22 mouse cellular contexts compared by ENCODE assay signal in genomic region chr13:94077136-94078018, GRCm38 (mm10). TPM values are rescaled to one million over a fixed set of nuclear protein-coding genes. Genes with fewer than 3 reads are reported as not detected.
DNase-seq lines count a peak whose midpoint lies in the region; ATAC-seq and TF ChIP-seq lines count a peak whose summit lies in the region.
"Had no signal": no experiment of that assay in that cellular context is flagged by ENCODE, and none has a peak within 500 bp of the region (broad histone marks: within the 10 kb centered on the region; RNA-seq: fewer than 3 reads in every experiment).

No protein-coding gene starts in this region.

- no peak overlapping the region for H3K4me2 ChIP-seq in midbrain, embryonic 13.5 days (replicated peaks)
- H3K4me2 ChIP-seq: embryonic facial prominence, embryonic 12.5 days; forebrain, embryonic 13.5 days; hindbrain, embryonic 13.5 days; intestine, embryonic 15.5 days; limb, embryonic 15.5 days; liver, embryonic 15.5 days; stomach, embryonic 15.5 days had no signal

- WGBS in kidney, adult 2 months: 40% methylated on average over 14 of the region's 14 CpGs
- WGBS in midbrain, embryonic 13.5 days: 42% methylated on average over 14 of the region's 14 CpGs

- peak; percentile 62; the same call in 1 of the 2 replicates for ATAC-seq in midbrain, embryonic 13.5 days
- ATAC-seq: forebrain, embryonic 13.5 days; intestine, embryonic 15.5 days had no signal

- H3K27ac ChIP-seq in kidney, adult 2 months (ENCODE audit: insufficient read depth, low read depth, low read length): no peak overlapping the region
- H3K27ac ChIP-seq in midbrain, embryonic 13.5 days: no peak overlapping the region
- H3K27ac ChIP-seq: embryonic facial prominence, embryonic 12.5 days; forebrain, embryonic 13.5 days; hindbrain, embryonic 13.5 days; intestine, embryonic 15.5 days; limb, embryonic 15.5 days; liver, embryonic 15.5 days; stomach, embryonic 15.5 days had no signal

- no peaks in the 10 kb centered on the region for H3K27me3 ChIP-seq in kidney, adult 2 months (replicated peaks; ENCODE audit: control insufficient read depth, insufficient read depth, low read length)
- H3K27me3 ChIP-seq in midbrain, embryonic 13.5 days: peaks cover 36% of the 10 kb centered on the region
- H3K27me3 ChIP-seq: CH12.LX; embryonic facial prominence, embryonic 12.5 days; forebrain, embryonic 13.5 days; intestine, embryonic 15.5 days; liver, embryonic 15.5 days; stomach, embryonic 15.5 days had no signal

- no peak overlapping the region for H3K9ac ChIP-seq in midbrain, embryonic 13.5 days (replicated peaks)
- H3K9ac ChIP-seq: embryonic facial prominence, embryonic 12.5 days; forebrain, embryonic 13.5 days; hindbrain, embryonic 13.5 days; intestine, embryonic 15.5 days; limb, embryonic 15.5 days; liver, embryonic 15.5 days; stomach, embryonic 15.5 days had no signal

- TF ChIP-seq CTCF in kidney, adult 2 months (conservative IDR thresholded peaks at IDR 0.05; ENCODE audit: insufficient read depth, insufficient read length, low read depth, low read length): no peak

- H3K4me1 ChIP-seq in kidney, adult 2 months (ENCODE audit: control insufficient read depth, insufficient read depth, low read length): peaks cover 7% of the 10 kb centered on the region; the same call in 1 of the 2 replicates
- peaks cover 10% of the 10 kb centered on the region for H3K4me1 ChIP-seq in midbrain, embryonic 13.5 days (replicated peaks)
- H3K4me1 ChIP-seq: liver, embryonic 15.5 days had no signal

- no peaks in the 10 kb centered on the region for H3K9me3 ChIP-seq in midbrain, embryonic 13.5 days
- H3K9me3 ChIP-seq: embryonic facial prominence, embryonic 12.5 days; forebrain, embryonic 13.5 days; hindbrain, embryonic 13.5 days; intestine, embryonic 15.5 days; limb, embryonic 15.5 days; liver, embryonic 15.5 days; stomach, embryonic 15.5 days had no signal

- peak; percentile 46 for DNase-seq in kidney, adult 2 months
- no peak for DNase-seq in kidney, postnatal 10 days
- peak; percentile 50 for DNase-seq in retina, postnatal 1 day
- no peak for DNase-seq in retina, embryonic 14.5 days (ENCODE audit: low spot score)
- no peak for DNase-seq in heart, postnatal 4 days
- DNase-seq in ovary, postnatal 14 days (ENCODE audit: low spot score): no peak
- DNase-seq: adrenal gland, adult 2 months; cerebellum, adult 9-11 months; right cerebral cortex, postnatal 14 days; thymus, adult 18-20 months; thymus, postnatal 4 days had no signal

- no peak for TF ChIP-seq POLR2A in kidney, adult 2 months (IDR thresholded peaks at IDR 0.05; ENCODE audit: low read depth, low read length)

- H3K36me3 ChIP-seq in kidney, adult 2 months (ENCODE audit: control insufficient read depth, insufficient read depth, low read length): no peaks in the 10 kb centered on the region
- no peaks in the 10 kb centered on the region for H3K36me3 ChIP-seq in midbrain, embryonic 13.5 days
- H3K36me3 ChIP-seq: hindbrain, embryonic 13.5 days; intestine, embryonic 15.5 days; liver, embryonic 15.5 days; stomach, embryonic 15.5 days had no signal

- no peak overlapping the region for H3K4me3 ChIP-seq in kidney, adult 2 months (ENCODE audit: insufficient read depth, low read depth, low read length)
- no peak overlapping the region for H3K4me3 ChIP-seq in midbrain, embryonic 13.5 days (replicated peaks)
- H3K4me3 ChIP-seq: embryonic facial prominence, embryonic 12.5 days; erythroblast, embryonic 14.5 days; forebrain, embryonic 13.5 days; hindbrain, embryonic 13.5 days; intestine, embryonic 15.5 days; limb, embryonic 15.5 days; liver, embryonic 15.5 days; stomach, embryonic 15.5 days had no signal

RNA-seq across cellular contexts. Expression of gene Lhfpl2, which starts 19.8 kb away (rescaled TPM):
- polyA plus RNA-seq in kidney, adult 2 months (2012; rRNA removed): 11.3 and 17.9 TPM in 2 replicates
- polyA plus RNA-seq in midbrain, embryonic 13.5 days (2015; fragmentation: Nextera tagmentation; extraction: Ambion mirVana): 10.1 and 11.9 TPM in 2 replicates
- total RNA-seq in heart, postnatal 4 days (2021): 10 to 100 TPM; 33.9 to 42.2 TPM
- total RNA-seq: CH12.LX; monocyte, adult 5-6 weeks had no signal
- polyA plus RNA-seq: erythroblast, embryonic 14.5 days had no signal

Comparison
In these comparisons a context has a peak if more than half of its experiments do, and no peak if none do; other contexts are left out.
1. DNase-seq: peak in kidney, adult 2 months (single experiment) and retina, postnatal 1 day (single experiment); none in kidney, postnatal 10 days (single experiment), retina, embryonic 14.5 days (single experiment), heart, postnatal 4 days (single experiment) and ovary, postnatal 14 days (single experiment).